Mouse (Mus musculus) stomach, postnatal 0 days (tissue): ENCODE measurements at regions not wholly inside any gene's neighbourhood (a gene's known extent, or its start where the extent isn't known, plus 50 kb on each side); places are given as distances from the start of the nearest gene placed in this dataset.
A peak's percentile ranks its signal among the peaks of the same experiment; 100 is the strongest.

Experiments used
- ATAC-seq: fragments of 200-750 bp; cut with Nextera tagmentation; 2 replicates; pipeline ENCODE4 v1.8.0; 2017; ENCODE audit not compliant: low FRiP score, low TSS enrichment
- DNase-seq: peaks from one replicate; pipeline ENCODE4 v3.0.0-alpha.2; 2016; ENCODE audit warnings: low spot score
- H3K27ac ChIP-seq: fragments of 300-500 bp; sonication (generic); replicated peaks from 2 replicates; pipeline ENCODE4 v1.5.1; 2014; ENCODE audit warnings: mild to moderate bottlenecking, control low read depth
- H3K27me3 ChIP-seq: fragments of 300-500 bp; sonication (generic); 2 replicates; pipeline ENCODE4 v1.6.1; 2014; ENCODE audit warnings: low read length; ENCODE audit not compliant: control insufficient read depth, insufficient read depth
- H3K36me3 ChIP-seq: fragments of 300-500 bp; sonication (generic); 2 replicates; pipeline ENCODE4 v1.6.1; 2014; ENCODE audit warnings: low read length, mixed read lengths; ENCODE audit not compliant: control insufficient read depth, insufficient read depth
- H3K4me1 ChIP-seq: fragments of 300-500 bp; sonication (generic); replicated peaks from 2 replicates; pipeline ENCODE4 v1.6.1; 2014; ENCODE audit warnings: antibody characterized with exemption; ENCODE audit not compliant: control insufficient read depth, insufficient read depth
- H3K4me2 ChIP-seq: fragments of 300-500 bp; sonication (generic); replicated peaks from 2 replicates; pipeline ENCODE4 v1.6.1; 2014; ENCODE audit warnings: low read depth, mild to moderate bottlenecking, control low read depth, moderate library complexity
- H3K4me3 ChIP-seq: fragments of 300-500 bp; sonication (generic); 2 replicates; pipeline ENCODE4 v1.5.1; 2014; ENCODE audit warnings: low read depth, low read length, control low read depth
- H3K9ac ChIP-seq: fragments of 300-500 bp; sonication (generic); 2 replicates; pipeline ENCODE4 v1.6.1; 2014; ENCODE audit warnings: mild to moderate bottlenecking, low read length, control low read depth, mixed read lengths
- H3K9me3 ChIP-seq: fragments of 300-500 bp; sonication (generic); 2 replicates; pipeline ENCODE4 v1.6.1; 2016; ENCODE audit warnings: low read length; ENCODE audit not compliant: control insufficient read depth
- CTCF ChIP-seq: IDR thresholded peaks from 2 replicates; pipeline ENCODE4 v1.5.1; 2016; ENCODE audit warnings: antibody characterized with exemption, low read depth, mild to moderate bottlenecking, moderate library complexity
- EP300 ChIP-seq: optimal IDR thresholded peaks from 2 replicates; pipeline ENCODE3; 2016; ENCODE audit warnings: antibody characterized with exemption
- WGBS: fragments of 180-500 bp; shearing (Covaris S2); extraction: QIAGEN DNeasy Blood & Tissue Kit; methylation state at CpG from one replicate; pipeline ENCODE4 v1.1.7; 2014; 5-methylcytosine and 5-hydroxymethylcytosine counted together

DNA sequence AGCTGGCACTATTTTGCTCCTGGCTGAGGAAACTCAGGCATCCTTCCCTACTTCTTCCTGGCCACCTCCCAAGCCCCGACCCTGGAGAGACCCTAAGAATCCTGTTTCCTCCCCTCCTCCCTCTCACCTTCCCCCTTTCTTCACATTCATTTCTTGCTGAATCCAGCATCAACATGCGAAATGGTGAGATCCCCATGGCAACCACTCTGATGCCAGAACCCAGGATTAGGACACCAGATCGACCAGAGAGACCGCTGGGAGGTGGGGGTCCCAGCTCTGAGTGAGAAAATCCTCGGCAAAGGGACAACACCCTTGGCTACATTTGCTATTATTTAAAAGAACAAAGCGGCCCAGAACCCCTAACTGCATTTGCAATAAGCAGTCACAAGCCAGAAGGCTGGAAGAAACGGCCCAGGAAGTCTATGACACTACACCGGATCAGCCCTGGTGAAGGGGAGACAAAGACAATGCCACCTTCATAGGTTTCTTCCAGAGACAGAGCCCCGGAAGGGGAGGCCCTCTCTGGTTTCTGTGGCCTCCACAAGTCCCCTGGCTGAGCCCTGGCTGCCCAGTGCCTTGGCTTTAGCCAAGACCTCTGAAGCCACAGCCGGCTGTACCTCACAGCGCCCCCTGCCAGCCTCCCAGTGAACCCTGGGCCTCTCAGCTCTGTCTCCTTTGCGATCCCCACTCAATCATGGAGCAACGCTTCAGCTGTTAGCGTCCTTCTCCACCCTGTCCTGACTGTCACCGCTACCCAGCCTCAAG, 265.6 kb upstream of the Rpl38 start:
- 44% methylated on average over 15 of the region's 15 CpGs for WGBS
- ATAC-seq: no peak
- no peaks in the 10 kb centered on the region for H3K4me1 ChIP-seq
- DNase-seq: no peak
- H3K4me2 ChIP-seq: no peak overlapping the region
- H3K36me3 ChIP-seq: no peaks in the 10 kb centered on the region
- no peak overlapping the region for H3K27ac ChIP-seq
- H3K9me3 ChIP-seq: no peaks in the 10 kb centered on the region
- TF ChIP-seq CTCF (peak; percentile 57), EP300 (no peak)
- no peaks in the 10 kb centered on the region for H3K27me3 ChIP-seq
- no peak overlapping the region for H3K4me3 ChIP-seq
- H3K9ac ChIP-seq: no peak overlapping the region

DNA sequence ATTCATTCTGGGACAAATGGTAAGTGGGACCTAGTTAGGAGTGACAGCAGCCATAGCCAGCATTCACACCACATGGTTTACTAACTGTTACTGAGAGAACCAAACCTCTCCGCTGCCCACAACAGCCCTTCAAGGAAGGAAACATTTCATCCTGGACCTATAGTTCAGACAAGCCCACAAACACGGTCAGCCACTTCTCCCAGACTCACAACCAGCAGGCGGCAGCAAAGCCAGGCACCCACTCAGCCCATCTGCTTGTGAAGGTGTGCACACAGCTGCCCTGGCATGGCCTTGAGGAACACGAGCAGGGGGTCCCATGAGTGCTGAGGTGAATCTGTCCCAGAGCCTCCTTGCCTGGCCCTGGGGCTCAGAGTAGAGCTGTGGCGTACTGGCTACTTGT, 267.6 kb upstream of the Rpl38 start:
- DNase-seq: peak; percentile 17
- Histone ChIP-seq H3K9ac (no peak overlapping the region), H3K4me3 (no peak overlapping the region), H3K4me2 (no peak overlapping the region), H3K36me3 (no peaks in the 10 kb centered on the region), H3K27me3 (no peaks in the 10 kb centered on the region), H3K9me3 (no peaks in the 10 kb centered on the region), H3K27ac (no peak overlapping the region), H3K4me1 (no peaks in the 10 kb centered on the region)
- TF ChIP-seq CTCF (peak; percentile 63), EP300 (no peak)
- 59% methylated on average over 5 of the region's 5 CpGs for WGBS
- ATAC-seq: no peak

- no peaks in the 10 kb centered on the region for H3K27me3 ChIP-seq
- no peaks in the 10 kb centered on the region for H3K36me3 ChIP-seq
- no peaks in the 10 kb centered on the region for H3K9me3 ChIP-seq
- no peak for ATAC-seq
- H3K4me1 ChIP-seq: no peaks in the 10 kb centered on the region
- WGBS: 63% methylated on average over 10 of the region's 10 CpGs
- H3K9ac ChIP-seq: no peak overlapping the region
- H3K4me2 ChIP-seq: no peak overlapping the region
- no peak overlapping the region for H3K27ac ChIP-seq
- no peak overlapping the region for H3K4me3 ChIP-seq
- no peak for DNase-seq
- TF ChIP-seq CTCF: no peak
- no peak for TF ChIP-seq EP300
Observed at GRCm38 (mm10) chr11:114392161-114392560, 276.2 kb upstream of the Rpl38 start.

GRCm38 (mm10) chr11:114391553-114391952, 276.8 kb upstream of the Rpl38 start:
- H3K4me3 ChIP-seq: no peak overlapping the region
- whole genome bisulfite sequencing: 55% methylated on average over 6 of the region's 6 CpGs
- TF ChIP-seq EP300: no peak
- TF ChIP-seq CTCF: no peak
- no peaks in the 10 kb centered on the region for H3K4me1 ChIP-seq
- no peaks in the 10 kb centered on the region for H3K9me3 ChIP-seq
- no peak for DNase-seq
- H3K27me3 ChIP-seq: no peaks in the 10 kb centered on the region
- ATAC-seq: no peak
- no peaks in the 10 kb centered on the region for H3K36me3 ChIP-seq
- no peak overlapping the region for H3K9ac ChIP-seq
- H3K4me2 ChIP-seq: no peak overlapping the region
- H3K27ac ChIP-seq: no peak overlapping the region

DNA sequence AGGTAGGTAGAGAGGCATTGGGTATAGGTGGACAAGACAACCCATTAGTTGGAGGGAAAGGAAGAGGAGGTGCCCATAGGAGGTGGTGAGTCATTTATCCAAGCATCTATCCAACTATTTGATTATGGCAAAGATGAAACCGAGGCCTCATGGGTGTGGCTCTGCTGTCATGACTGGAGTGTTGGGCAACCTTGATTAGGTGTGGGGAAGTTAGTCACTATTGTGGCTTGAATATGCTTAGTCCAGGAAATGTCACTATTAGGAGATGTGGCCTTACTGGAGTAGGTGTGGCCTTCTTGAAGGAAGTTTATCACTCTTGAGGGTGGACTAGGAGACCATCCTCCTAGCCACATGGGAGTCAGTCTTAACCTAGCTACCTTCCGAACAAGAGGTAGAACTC, 281.2 kb upstream of the Rpl38 start:
- no peaks in the 10 kb centered on the region for H3K27me3 ChIP-seq
- no peak overlapping the region for H3K4me3 ChIP-seq
- no peaks in the 10 kb centered on the region for H3K36me3 ChIP-seq
- no peaks in the 10 kb centered on the region for H3K9me3 ChIP-seq
- DNase-seq (no peak), ATAC-seq (no peak)
- WGBS: 71% methylated on average over 2 of the region's 2 CpGs
- no peaks in the 10 kb centered on the region for H3K4me1 ChIP-seq
- TF ChIP-seq CTCF (no peak), EP300 (no peak)
- no peak overlapping the region for H3K4me2 ChIP-seq
- H3K9ac ChIP-seq: no peak overlapping the region
- no peak overlapping the region for H3K27ac ChIP-seq

- H3K27me3 ChIP-seq: no peaks in the 10 kb centered on the region
- DNase-seq: no peak
- WGBS: 62% methylated on average over 8 of the region's 8 CpGs
- H3K4me2 ChIP-seq: no peak overlapping the region
- H3K27ac ChIP-seq: no peak overlapping the region
- H3K36me3 ChIP-seq: no peaks in the 10 kb centered on the region
- H3K9ac ChIP-seq: no peak overlapping the region
- H3K4me3 ChIP-seq: no peak overlapping the region
- no peaks in the 10 kb centered on the region for H3K9me3 ChIP-seq
- TF ChIP-seq EP300 (no peak), CTCF (no peak)
- 0 out of 2 replicates have a peak, but pooled peaks cover 2% of the 10 kb centered on the region for H3K4me1 ChIP-seq
- ATAC-seq: no peak
Observed at GRCm38 (mm10) chr11:114379411-114379824, 288.9 kb upstream of the Rpl38 start.
